Mouse (Mus musculus) CH12F3 (cell line): ENCODE measurements around the gene Pou3f1.

Source experiments
- in situ Hi-C: fragments of 300-500 bp; cut with MboI; formaldehyde crosslinking; loops from 2 replicates; pipeline ENCODE4 v1.14.3; 2020; ENCODE audit warnings: low sequenced_read_pairs

The Pou3f1 gene

GRCm38 (mm10) chr4:124656518-124656853, at the start of gene Pou3f1:
Gene Pou3f1 (plus strand): TSS chr4:124656807.
- in situ Hi-C loops: no loop called here

GRCm38 (mm10) chr4:124607166-124607565, 49.4 kb upstream of the Pou3f1 start:
- in situ Hi-C loops: no loop called here

DNA sequence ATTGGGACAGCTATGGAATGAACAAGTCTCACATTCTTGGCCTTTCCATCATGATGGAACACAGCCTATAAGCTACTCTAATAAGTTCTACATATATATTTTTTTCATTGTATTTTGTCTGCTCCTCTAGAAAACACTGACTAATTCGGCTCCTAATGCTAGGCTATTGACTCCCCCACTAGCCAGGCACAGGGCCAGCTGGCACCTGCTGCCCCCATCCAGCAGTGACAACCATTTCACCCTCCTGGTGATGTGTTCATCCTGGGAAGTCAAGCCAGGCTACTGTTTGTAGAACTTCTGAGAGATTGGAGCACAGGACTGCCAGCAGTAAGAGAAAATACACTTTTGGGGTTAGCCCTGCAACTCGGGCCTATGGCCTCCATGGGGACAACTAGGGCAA, 46.5 kb upstream of the Pou3f1 start:
- in situ Hi-C loops: no loop called here

GRCm38 (mm10) chr4:124610703-124611102, 45.9 kb upstream of the Pou3f1 start, which contains the start of gene 3100002H09Rik:
Gene 3100002H09Rik (minus strand): TSS chr4:124610803.
- in situ Hi-C loops: no loop called here

GRCm38 (mm10) chr4:124611768-124612167, 44.8 kb upstream of the Pou3f1 start:
- in situ Hi-C loops: no loop called here

DNA sequence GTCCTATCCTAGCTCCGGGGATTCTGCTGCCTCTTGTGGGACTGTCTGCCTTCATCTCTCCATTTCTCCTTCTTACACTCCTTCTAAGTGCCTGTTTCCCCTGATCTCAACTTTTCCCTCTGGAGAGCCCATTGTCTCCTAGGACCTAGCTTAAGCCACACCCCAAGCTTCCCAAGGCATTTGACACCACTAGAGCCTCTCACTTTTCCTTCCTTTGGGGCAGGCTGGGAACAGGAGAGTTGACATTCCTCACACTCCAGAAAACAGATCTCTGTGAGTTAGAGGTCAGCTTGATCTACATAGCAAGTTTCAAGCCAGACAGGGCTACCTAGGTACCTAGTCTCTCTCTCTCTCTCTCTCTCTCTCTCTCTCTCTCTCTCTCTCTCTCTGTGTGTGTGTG, 42.4 kb upstream of the Pou3f1 start:
- in situ Hi-C loops: no loop called here

DNA sequence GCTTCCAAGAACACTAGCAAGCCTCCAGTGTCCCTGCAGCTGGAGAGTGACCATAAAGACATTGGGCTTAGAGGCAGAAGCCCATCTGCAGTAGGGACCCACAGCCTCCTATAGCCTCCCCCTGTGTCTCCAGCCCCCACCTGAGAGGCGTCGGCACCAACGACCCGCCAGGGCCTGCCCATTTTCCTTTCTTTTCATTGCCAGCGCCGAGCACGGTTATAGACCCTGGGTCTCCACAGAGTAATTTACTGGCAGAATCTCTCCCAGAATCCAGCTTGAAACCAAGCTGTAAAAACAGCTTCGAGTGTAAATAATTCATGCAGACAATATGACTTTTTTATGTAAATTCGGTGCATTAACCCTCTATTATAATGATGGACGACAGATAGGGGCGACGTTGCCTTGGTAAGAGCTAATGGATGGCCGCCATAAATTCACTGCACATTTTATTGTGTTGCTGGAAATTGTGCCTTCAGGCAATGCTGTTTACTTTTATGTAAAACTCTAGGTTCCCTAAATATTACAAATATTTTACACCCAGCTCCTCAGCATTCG, 41.1 kb upstream of the Pou3f1 start:
- in situ Hi-C loops: no loop called here

- in situ Hi-C loops: no loop called here
These were observed 40.6 kb upstream of the Pou3f1 start for GRCm38 (mm10) chr4:124615986-124616385.

- in situ Hi-C loops: no loop called here
These were observed 40.0 kb upstream of the Pou3f1 start for GRCm38 (mm10) chr4:124616636-124617035.

GRCm38 (mm10) chr4:124618599-124618998, 38.0 kb upstream of the Pou3f1 start:
- in situ Hi-C loops: no loop called here

DNA sequence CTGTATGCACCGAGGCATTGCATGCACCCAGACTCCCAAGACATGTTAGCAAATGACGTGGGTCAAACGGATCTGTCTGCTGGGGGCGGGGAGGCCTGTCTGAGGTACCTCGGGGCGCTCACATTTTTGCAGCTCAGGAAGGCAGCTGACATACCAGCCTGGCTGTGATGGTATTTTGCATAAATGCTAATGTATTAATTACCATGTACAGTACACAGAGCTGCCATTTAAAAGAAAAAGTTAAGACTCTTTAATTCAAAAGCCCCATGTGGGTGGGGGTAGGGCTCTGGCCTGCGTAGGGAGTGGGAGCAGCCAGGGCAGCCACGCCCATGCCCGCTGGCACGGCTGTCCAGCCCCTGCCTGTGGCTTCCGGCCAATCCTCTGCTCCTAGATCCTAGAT, 35.2 kb upstream of the Pou3f1 start:
- in situ Hi-C loops: no loop called here

GRCm38 (mm10) chr4:124622566-124622965, 34.0 kb upstream of the Pou3f1 start:
- in situ Hi-C loops: no loop called here

DNA sequence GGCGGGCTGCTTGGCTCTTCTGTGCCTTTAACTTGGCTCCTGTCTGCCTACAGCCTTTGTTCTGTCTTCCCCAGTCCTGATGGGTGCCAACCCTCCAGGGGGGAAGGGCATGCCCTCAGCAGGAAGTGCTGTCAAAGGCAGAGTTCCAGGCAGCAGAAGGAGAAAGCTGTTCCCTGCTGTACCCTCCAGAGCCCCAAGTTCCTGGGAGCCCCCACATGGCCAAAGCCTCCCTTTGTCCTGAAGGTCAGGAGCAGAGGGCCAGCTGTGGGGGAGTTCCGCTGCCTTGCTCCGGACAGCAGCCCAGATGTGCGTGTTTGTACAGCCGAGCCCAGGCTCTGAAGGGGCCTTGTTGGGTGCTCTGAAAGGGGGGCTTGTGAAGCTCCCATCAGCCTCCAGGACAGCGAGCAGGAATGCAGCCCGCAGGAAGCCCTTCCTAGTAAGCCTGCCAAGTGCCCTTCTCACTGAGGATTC, 32.5 kb upstream of the Pou3f1 start:
- in situ Hi-C loops: no loop called here

- in situ Hi-C loops: no loop called here
These were observed 29.8 kb upstream of the Pou3f1 start for GRCm38 (mm10) chr4:124626836-124627235.

GRCm38 (mm10) chr4:124631456-124631855, 25.2 kb upstream of the Pou3f1 start:
- in situ Hi-C loops: no loop called here

GRCm38 (mm10) chr4:124632856-124633255, 23.8 kb upstream of the Pou3f1 start:
- in situ Hi-C loops: no loop called here

DNA sequence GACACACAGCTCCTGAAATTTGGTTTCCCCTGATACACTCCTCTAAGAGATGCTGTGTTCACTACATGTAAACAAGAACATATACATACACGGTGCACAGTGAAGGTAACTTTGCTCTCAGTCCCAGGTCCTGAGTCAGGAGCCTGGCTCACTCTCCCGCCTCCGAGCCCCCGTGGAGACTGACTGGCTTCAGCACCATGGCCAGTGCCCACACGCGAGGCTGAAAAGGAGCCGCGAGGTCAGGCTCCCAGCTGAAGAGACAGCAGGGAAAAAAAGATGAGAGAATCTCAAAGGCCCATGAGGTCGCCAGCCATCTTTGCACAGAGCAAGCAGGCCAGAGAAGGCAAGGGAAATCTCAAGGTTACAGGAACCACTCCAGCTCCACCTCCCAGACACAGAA, 23.3 kb upstream of the Pou3f1 start:
- in situ Hi-C loops: no loop called here

DNA sequence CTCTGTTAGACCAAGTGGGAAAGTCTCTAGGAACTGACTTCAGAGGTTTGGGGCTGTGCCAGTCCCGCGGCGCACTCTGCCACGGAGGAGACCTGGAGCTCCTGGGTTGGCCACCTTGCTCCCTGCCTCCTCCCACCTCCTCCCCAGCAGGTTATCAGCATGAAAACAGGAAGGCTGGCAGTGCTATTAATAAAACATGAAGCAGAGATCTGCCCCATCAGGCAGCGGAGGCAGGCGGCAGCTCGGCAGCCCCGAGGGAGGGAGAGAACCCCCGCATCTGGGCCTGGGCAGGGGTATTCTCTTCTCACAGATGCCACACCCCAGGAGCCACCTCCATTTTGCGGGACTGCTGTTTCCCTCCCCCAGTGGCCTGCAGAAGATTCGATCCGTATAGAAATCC, 16.9 kb upstream of the Pou3f1 start:
- in situ Hi-C loops: no loop called here

GRCm38 (mm10) chr4:124643859-124644258, 12.7 kb upstream of the Pou3f1 start:
- in situ Hi-C loops: no loop called here

GRCm38 (mm10) chr4:124644974-124645433, 11.6 kb upstream of the Pou3f1 start:
- in situ Hi-C loops: no loop called here

- in situ Hi-C loops: no loop called here
These were observed 10.0 kb upstream of the Pou3f1 start for GRCm38 (mm10) chr4:124646591-124646990.

DNA sequence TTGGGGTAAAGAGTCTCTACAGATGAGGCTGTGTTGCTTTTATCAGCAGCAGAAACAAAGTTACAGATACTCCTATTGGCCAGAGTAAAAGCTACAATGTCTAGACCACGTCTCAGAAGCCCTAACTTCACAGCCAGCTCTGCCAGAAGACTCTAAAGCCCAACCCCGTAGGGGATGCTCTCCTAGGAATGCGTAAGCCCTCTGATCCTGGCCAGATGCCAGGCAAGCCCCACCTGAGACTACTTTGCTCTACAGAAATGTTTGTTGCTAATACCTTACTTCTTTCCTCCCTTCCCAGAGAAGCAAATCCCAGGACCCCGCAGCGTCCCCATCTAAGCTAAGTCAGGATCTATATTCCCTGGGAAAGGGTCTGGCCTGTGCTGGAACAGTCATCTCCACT, 8.7 kb upstream of the Pou3f1 start:
- in situ Hi-C loops: no loop called here

GRCm38 (mm10) chr4:124652886-124653285, 3.7 kb upstream of the Pou3f1 start:
- in situ Hi-C loops: no loop called here
